Mouse (Mus musculus): Measurements from ENCODE around the gene Ak9.
"Not testable (repeated sequence)": the region's sequence is repeated elsewhere in the genome, so short reads cannot be mapped to it uniquely, and the experiment has no call there.

Gene Ak9

DNA sequence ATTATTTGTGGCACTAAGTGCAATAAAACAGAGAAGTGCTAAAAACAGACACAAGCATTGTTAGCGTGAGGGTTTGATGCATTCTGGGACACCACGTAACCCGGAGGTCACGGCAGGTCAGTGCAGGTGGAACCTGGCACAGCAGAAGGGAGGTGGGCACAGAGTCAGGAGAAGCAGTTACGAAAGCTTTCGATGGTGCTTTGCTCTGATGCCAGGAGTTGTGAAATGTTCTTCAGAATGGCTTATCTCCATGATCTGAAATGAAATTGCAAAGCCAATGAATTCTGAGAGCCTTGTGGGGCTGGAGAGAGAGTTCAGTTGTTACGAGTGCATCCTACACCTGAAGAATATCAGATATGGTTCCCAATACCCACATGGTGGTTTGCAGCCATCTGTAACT is 37.6 kb downstream of the Ak9 start:
- DNase-seq: no peak

DNA sequence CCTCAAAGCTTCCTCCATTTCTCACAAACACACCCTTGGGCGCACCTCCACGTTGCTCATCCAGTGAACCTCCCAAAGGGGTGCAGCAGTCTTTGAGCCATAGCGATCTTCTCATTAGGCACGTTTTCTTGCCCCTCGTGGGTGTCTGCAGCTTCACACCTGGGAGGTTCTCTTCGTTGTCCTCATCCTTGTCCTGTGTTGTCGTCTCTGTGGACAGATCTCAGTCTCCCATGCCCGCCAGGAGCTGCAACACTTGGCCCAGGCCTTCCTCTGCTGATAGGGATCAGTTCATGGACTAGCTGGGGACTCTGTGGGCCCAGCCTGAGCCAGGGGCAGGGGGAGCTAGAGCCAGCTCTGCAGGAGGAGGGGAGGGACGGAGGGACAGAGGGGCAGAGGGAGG is 61.3 kb downstream of the Ak9 start:
- DNase-seq: no peak

DNA sequence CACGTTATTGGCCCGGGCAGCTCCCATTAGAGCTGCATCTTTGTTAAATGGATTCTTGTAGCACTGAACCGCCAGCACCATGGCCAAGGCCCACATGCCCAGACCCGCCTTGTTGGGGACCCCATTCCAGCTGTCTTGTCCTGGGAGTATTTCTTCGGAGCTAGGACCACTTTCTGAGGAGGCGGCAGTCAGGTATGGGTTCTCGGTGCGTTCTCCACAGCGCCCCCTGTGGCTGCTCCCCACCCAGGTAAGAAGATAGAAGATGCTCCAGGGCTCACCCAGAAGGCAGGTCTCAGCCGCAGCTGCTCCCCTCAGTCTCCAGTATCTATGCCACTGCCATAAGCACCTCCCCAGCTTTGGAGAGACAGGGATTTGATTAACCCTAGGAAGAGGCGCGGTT is 76.7 kb downstream of the Ak9 start:
- DNase-seq: no peak

DNA sequence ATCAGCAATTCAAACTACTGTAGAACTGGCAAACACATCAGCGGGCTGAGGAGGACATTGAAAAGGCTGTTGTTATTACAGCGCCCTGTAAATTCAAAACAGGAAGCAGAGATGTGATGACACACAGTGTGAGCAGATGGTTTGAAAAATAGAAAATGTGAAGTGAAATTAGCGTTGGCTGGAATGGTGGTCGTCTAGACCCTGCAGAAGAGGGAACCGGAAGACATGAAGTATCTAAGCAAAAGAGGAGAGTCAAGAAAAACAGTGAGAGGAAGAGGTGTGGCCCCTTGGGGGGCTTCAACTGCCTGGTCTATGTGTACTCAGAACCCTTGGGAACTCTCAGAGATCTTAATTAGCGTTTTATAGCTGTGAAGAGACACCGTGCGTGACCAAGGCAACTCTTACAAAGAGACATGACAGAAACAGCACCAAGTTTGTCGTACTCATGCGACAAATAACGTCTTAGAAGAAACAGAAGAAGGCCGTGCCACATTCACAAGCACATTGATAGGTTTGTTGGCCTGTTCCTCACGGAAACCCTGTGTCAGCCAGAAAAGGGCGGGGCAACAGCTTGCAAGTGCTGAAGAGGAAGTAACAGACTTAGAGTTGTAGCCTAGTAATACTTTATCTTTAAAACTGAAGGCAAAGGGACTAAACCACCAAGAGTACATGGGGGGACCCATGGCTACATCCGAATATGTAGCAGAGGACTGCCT is 81.9 kb downstream of the Ak9 start:
- peak; percentile 6 for DNase-seq

DNA sequence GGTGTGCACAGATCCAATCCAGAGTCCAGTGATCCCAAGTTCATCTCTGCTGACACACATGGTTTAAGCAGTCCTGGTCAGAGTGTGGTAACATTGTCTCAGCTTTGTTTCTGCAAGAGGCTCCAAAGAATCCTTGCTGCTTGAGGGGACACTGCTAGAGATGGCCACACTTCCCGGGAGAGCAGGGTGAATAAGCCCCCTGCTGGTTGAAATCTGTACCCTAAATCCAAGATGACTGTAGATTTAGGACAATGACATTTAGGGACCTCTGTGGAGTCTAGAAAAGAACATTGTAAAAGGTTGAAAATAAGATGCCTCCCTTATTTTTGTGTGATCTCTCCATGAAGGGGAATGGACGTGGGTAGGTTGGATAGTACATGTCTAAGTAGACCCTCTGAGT is 89.8 kb downstream of the Ak9 start:
- DNase-seq: no peak

DNA sequence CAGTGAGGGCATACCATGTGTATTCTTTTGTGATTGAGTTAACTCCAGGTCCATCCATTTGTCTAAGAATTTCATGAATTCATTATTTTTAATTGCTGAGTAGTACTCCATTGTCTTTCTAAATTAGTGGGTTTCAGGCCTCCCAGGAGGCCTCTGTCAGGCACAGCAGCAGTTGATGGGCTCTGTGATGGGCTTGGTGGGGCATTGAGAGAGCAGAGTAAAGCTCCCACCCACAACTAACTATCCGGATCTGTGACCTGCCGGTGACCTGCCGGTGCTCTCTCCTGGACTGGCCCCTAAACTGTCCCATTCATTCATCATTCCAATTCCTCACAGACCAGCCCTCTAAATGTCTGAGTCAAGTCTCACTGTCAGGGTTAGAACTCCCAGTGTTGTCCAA is 97.3 kb downstream of the Ak9 start:
- no peak for DNase-seq

DNA sequence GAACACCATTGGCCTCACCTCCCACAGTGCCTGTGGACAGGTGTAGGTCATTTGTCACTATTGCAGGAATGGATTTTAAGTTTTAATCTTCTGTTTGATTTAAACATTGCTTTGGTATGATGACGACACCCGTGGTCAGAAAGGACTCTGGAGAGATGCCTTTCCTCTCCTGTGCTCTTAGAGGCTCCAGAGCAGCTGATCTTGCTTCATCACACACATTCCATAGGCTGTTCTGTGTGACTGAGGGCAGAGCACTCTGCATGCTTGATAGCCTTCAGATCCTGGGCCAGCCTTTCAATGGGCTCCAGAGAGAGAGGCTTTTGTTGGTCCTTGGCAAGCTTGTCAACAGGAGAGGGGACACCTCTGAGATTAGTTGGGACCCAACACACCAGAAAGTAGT is 99.6 kb downstream of the Ak9 start:
- no peak for DNase-seq

DNA sequence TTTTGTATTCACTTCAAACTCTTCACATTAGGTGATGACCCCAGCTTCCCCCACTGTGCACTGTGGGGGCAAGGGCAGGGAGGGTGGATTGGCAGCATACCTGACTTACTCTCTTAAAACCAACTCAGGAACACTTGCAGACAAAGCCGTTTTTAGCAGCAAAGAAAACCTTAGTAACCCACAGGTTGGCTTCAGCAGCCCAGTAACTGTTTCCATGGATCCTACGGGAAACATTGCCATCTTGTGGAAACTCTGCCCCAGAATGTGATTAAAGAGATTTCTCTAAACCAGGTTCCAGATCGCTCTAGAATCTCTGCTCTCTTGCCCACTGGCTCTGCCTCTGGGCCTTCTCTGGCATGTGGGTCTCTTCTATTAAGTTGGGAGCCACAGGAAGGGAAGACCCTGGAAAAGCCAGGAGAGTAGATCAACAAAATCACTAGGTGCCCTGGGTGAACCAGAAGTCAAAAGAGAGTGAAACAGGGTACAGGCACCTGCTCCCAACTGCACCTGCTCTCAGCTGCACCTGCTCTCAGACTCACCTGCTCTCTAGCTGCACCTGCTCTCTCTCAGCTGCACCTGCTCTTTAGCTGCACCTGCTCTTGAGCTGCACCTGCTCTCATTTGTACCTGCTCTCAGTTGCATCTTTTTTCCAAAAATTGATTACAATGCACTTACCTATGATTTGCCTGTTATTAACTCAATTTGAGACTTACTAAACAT is 100.3 kb downstream of the Ak9 start:
- DNase-seq: no peak

DNA sequence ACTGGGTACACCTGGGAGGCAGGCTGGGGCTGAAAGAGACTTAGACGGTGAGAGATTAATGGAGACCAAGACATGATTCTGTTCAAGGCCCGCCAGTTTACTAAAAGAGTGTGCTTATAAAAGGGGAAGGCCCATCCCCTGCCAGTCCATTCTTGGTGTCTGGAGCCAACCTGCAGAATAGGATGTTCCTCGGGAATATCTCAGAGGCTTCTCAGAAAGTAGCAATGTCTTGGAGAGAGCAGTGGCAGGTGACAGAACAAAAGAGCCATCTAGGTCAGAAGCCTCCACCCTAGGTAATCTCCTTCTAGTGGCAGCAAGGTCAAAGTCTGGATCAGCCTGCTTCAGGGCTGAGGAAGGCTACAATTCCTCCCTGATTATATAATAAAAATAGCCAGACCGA is 106.4 kb downstream of the Ak9 start:
- not testable (repeated sequence) for DNase-seq

DNA sequence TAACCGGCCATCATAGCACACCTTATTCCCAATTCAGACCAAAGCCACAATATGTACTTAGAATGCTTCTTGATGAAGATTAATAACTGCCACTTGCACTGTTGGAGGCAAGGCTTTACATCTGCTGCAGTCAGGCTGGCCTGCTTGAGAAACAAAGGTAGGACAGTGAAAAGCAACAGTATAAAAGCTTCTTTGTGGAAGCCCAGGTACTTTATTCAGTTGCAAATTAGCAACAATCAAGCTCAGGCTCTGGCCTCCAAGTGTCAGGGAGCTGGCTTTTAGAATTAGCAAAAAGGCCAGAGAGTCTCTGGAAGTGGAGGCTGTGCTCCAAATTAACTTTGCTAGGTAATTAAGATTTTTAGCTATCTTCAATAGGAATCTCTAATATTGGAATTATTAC is 107.0 kb downstream of the Ak9 start:
- DNase-seq: not testable (repeated sequence)

DNA sequence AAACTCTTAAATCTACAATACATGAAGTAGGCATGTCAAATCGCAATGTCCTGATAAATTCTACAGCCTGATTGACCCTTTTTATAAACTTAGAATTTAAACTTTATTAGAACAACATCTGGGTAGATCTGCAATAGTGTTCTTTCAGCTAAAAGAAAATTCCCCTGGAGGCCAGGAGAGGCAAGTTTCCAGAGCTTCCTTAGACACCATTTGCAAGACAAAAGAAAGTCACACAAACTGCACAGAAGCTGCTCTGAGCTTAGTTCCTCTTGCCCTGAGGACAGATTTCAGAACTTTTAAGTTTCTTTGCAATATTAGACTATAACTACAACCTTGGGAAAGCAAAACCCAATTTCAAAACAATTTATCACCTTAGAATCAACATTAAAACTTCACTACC is 109.7 kb downstream of the Ak9 start:
- DNase-seq: not testable (repeated sequence)

DNA sequence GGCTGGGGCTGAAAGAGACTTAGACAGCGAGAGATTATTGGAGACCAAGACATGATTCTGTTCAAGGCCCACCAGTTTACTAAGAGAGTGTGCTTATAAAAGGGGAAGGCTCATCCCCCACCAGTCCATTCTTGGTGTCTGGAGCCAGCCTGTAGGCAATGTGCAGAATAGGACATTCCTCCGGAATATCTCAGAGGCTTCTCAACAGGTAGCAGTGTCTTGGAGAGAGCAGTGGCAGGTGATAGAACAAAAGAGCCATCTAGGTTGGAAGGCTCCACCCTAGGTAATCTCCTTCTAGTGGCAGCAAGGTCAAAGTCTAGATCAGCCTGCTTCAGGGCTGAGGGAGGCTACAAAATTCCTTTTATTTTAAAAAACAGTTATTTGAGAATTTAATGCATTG is 111.6 kb downstream of the Ak9 start:
- DNase-seq: not testable (repeated sequence)

DNA sequence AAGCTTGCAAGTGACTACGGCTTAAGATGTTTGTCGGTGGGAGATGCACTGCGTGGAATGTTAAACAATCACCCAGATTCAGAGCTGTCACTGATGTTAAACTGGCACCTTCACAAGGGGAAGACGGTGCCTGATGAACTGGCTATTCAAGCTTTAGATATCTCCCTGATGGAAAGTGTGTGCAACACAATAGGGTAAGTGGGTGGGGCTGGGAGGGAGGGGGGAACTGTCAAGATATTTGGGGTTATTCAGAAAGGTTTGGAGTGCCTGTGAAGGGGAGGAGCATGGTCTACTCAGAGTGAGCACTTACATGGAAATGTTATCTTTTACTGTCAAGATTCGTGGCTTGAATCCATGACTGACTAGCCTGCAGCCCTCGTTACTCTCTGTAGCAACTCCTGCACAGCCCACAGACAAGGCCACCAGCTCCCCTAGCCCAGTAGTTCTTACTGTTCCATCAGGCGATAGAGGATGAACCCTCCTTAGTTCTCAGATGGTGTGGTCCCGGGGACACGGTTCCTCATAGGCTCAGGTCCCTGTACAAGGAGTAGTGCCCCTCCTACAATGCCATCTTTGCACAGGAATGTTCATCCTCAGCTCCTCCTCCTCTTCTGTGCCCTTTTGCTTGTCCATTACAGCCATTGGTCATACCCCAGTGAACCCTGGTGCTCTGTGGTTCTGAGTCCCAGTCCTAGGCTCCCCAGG is 116.9 kb downstream of the Ak9 start:
- no peak for DNase-seq

DNA sequence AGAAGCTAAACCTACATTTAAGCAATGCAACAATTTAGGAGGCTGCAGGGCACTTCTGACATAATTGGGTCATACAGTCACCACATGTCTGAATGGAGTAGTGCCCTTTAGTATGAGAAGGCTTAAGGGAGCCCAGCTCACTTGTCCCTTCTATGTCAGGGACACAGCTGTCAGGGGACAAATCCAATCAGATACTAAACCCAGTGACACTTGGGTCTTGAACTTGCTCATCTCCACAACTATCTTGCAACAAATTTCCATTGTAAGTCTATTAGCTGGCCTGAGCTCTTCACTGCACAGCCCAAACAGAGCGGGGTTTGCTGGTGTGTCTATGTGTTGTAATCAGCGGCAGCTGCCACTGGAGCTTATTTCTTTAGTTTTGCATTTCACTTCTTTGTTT is 119.9 kb downstream of the Ak9 start:
- DNase-seq: no peak

DNA sequence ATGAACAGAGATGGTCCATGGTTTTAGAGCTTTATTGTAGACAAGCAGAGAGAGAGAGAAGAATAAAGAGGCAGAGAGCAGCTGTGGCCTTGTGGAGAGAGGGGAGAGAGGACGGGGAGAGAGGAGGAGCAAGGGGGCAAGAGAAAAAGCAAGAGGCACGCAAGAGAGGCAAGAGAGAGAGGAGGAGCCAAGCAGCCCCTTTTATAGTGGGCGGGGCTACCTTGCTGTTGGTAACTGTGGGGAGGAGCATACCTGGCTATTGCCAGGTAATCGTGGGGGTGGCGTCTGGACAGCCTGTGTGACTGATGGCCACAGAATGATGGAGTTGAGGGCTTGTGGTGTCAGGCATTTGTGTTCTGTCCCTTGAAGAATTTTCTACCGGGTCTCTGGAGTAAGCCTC is 122.6 kb downstream of the Ak9 start:
- no peak for DNase-seq

DNA sequence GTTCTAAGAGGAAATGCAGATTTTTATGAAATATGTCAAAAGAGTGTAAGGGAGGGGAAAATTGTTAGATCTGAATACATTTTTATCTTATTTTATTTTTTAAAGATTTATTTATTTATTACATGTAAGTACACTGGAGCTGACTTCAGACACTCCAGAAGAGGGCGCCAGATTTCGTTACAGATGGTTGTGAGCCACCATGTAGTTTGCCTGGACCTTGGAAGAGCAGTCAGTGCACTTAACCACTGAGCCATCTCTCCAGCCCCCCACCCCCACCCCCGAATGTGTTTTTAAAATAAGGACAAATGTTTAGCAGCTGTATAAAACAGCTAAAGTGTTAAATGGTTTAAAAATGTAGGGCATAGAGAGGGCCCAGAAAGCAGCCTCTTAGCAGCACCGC is 130.8 kb downstream of the Ak9 start:
- DNase-seq: peak; percentile 70

DNA sequence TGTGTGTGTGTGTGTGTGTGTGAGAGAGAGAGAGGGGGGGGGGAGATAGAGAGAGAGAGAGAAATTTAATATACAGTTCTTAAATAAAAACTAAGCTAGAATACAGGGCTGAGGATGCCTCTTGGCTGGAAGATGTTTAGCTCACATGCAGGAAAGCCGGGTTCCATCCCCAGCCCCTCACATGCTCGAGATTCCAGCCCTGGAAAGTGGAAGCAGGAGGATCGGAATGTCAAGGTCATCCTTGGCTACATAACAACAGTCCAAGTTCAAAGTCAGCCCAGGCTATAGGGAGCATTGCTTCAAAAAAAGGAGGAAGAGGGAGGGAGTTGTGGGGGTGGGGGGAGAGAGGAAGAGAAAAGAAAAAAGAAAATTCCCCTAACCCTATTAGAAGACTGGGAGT is 131.4 kb downstream of the Ak9 start:
- no peak for DNase-seq

DNA sequence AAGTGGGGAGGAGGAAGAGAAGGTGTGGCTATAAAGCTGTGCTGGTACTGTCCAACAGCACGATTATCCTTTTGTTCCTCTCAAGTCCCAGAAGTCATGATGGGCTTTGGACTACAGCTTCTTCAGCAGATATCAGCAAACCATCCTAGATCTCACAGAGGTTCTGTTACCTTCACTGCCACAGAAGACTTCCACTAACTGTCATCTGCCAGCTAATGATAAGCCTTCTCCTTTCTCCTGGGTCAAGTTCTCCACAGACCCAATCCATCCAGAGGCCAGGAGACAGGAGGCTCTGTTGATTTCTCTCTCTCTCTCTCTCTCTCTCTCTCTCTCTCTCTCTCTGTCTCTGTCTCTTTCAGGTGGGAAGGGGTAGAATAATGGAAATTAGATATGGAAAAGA is 144.4 kb downstream of the Ak9 start:
- no peak for DNase-seq

DNA sequence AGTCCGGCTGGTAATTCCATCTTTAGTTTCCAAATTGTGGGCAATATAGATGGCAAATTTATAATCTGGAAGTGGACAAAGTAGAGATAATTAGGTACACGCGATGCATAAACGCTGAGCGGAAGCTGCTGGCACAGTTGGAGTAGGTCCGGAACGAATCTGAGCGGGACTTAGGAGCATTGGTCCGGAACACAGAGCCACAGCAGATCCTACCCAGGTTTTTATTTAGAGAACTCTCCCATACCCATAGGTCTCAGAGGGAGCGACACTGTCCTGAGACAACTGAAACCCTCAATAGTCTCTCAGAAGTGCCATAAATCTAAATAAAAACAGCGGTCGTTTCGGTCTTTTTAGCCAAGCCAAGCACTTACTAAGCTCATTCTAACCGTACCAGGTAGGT is 145.9 kb downstream of the Ak9 start:
- DNase-seq: no peak

DNA sequence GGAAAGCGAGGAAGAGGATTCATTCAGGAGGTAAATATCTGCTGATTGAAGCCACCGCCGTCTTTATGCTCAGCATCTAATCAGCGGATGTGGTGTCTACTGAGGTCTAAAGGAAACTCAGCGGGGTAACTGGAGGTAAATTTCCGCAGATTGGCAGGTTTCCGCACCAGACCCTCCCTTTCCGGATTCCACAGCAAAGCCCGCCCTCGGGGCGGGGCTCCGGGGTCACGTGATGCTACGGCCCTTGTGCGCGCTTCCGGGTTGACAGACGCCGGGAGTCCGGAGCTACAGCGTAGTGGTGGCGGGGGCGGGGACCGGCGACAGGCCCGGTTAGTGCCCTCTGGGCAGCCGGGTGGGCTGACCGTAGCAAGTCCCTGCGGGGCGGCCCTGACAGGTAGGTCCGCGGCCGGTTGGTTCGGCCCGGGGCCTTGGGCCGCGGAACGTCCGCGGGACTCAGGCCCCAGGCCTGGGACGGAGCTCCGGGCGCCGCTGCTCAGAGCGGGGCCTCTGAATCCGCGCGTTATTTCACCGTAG is 146.4 kb downstream of the Ak9 start, which contains the start of gene Zbtb24:
Gene Zbtb24 (plus strand): TSS at position 247 of the 534 bp plus-strand sequence.
- peak; percentile 97 for DNase-seq

DNA sequence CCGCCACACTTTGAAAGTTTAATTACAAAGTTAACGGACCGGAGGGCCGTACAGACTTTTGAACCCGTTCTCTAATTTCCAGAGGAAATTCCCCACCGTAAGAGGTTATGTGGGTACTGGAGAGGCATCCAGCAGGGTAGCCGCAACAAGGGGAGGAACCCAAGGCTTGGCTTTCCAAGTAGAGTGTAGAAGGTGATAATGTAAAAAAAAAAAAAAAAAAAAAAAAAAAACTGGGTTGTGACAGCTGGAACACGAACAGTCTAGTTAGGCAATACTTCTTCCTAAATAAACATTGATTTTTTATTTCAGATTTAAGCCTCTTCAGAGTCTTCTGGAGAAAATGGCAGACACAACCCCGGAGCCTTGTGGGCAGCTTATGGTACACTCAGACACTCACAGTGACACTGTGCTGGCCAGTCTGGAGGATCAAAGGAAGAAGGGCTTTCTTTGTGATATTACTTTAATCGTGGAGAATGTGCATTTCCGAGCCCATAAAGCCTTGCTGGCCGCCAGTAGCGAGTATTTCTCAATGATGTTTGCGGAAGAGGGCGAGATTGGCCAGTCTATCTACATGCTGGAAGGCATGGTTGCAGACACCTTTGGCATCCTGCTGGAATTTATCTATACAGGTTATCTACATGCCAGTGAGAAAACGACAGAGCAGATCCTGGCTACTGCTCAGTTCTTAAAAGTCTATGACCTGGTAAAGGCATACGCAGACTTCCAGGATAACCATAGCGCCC is 147.2 kb downstream of the Ak9 start:
- no peak for DNase-seq

DNA sequence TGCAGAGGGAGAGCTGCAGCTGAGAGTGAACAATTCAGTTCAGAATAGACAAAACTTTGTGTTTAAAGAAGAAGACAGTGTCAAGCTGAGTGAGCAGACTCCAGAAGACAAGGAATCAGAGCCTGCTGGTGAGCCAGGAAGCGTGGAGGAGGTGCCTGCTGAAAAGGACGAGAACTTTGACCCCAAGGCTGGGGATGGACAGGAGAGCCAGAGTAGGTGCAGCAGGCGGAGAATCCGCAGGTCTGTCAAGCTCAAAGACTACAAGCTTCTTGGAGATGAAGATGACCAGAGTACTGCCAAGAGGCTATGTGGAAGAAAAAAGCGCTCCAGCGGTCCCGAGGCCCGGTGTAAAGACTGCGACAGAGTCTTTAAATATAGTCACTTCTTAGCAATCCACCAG is 147.9 kb downstream of the Ak9 start:
- DNase-seq: peak; percentile 61

DNA sequence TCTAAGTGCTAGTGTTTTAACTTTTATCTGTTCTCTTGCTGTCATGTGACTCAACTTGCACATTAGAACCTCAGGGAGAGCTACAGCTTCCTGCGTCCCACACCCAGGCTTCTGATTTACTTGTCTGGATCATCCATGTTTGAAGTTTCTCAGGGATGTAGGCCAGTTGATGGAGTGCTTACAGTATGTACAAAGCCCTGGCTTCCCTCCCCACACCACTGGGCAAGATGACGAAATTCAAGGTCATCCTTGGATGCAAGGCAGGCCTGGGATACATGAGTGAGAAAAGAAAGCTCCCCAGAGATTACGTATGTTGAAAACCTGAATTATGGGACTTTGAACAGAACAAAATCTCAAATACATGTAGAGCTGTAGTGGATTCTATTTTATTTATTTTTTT is 149.0 kb downstream of the Ak9 start:
- DNase-seq: no peak

Measured in kidney, adult 18-20 months (tissue).